Mouse (Mus musculus): ENCODE results near the gene Ccdc170.

GRCm38 (mm10) chr10:4571304-4571703, 89.0 kb downstream of the Ccdc170 start:
- TF ChIP-seq CTCF (IDR thresholded peaks at IDR 0.05; ENCODE audit: borderline replicate concordance, insufficient read depth, low read length): no peak
- no peak for TF ChIP-seq POLR2A (IDR thresholded peaks at IDR 0.05; ENCODE audit: low read depth, low read length)
